Mouse (Mus musculus): ENCODE measurements at regions not wholly inside any gene's neighbourhood (a gene's known extent, or its start where the extent isn't known, plus 50 kb on each side); places are given as distances from the start of the nearest gene placed in this dataset.

GRCm38 (mm10) chr14:68806646-68807045 is 487.5 kb downstream of the Synb start:
- DNase-seq (ENCODE audit: inconsistent ontology term): no peak

DNA sequence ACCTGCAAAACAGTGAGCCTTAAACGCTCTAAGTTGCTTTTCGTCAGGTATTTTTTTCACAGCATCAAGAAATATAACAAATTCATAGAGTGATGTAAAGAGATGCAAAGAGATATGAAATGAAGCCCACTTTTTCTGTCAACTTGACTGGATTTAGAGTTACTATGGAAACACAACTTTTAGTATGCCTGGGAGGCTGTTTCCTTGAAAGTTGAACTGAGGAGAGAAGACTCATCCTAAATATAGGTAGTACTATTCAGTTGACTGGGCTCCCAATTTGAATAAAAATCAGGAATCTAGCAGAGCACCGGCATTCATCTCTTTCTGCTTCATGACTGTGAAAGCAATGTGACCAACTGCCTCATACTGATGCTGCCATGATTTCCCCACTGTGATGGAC is 509.7 kb downstream of the Synb start:
- no peak for DNase-seq (ENCODE audit: inconsistent ontology term)

- DNase-seq (ENCODE audit: inconsistent ontology term): no peak
These were observed 510.9 kb downstream of the Synb start for GRCm38 (mm10) chr14:68783216-68783615.

DNA sequence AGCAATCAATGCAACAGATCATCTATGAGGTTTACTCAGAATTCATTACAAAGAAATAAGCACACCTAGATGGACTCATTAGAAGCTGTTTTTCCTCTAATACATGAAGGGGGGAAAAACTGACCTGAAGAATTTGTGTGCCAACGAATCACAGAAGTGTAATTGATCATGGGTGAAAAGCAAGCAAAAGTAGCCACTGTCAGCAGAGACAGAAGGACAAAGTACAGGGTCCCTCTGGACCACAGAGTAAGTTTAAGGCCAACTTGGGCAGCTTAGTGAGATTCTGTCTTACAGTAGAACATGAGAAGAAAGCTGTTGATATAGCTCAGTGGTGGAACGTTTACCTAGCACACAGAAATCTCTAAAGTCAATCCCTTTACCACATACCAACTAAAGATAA is 523.7 kb downstream of the Synb start:
- no peak for DNase-seq (ENCODE audit: inconsistent ontology term)

GRCm38 (mm10) chr14:68762916-68763315 is 531.2 kb downstream of the Synb start:
- no peak for DNase-seq (ENCODE audit: inconsistent ontology term)

DNA sequence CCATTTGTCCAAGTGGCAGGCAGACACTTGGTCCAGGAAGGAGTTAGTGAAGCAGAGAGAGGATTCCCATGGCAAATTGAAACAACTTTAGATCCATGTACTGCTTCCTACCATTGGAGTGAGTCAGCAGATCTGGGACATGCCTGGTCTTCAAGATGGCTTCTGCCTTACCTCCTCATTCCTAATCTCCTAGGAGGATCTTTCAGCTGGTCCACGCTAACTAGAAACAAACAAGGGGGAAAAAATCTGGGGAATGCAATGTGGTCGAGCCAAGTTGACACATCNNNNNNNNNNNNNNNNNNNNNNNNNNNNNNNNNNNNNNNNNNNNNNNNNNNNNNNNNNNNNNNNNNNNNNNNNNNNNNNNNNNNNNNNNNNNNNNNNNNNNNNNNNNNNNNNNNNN is 549.4 kb downstream of the Synb start:
- DNase-seq (ENCODE audit: inconsistent ontology term): peak; percentile 38

GRCm38 (mm10) chr14:68738474-68738873 is 555.6 kb downstream of the Synb start:
- no peak for DNase-seq (ENCODE audit: inconsistent ontology term)

- peak; percentile 65 for DNase-seq (ENCODE audit: inconsistent ontology term)
These were observed 558.3 kb downstream of the Synb start for GRCm38 (mm10) chr14:68735756-68736155.

DNA sequence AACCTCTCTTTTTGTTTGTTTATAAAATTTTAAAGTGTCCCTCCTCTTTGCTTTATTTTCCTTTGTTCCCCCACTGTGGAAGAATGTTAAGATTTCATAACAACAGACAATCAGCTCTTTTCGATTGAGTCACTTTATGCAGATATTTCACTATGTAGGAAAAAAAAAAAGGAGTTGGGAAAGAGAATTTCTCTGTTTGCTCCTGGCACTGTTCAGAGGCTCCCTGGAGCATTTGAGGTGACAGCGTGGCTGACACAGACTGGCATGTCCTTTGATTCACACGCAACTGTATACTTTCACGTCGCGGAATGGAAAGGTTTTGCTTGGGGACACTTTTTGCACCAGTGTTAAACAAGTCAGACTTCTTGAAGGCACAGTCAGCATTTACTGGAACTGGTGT is 572.9 kb downstream of the Synb start:
- peak; percentile 16 for DNase-seq (ENCODE audit: inconsistent ontology term)

- DNase-seq (ENCODE audit: inconsistent ontology term): no peak
These were observed 574.5 kb downstream of the Synb start for GRCm38 (mm10) chr14:68719429-68720160.

- DNase-seq (ENCODE audit: inconsistent ontology term): no peak
These were observed 575.3 kb downstream of the Synb start for GRCm38 (mm10) chr14:68718846-68719245.
